Mouse (Mus musculus) hindbrain, embryonic 12.5 days (tissue): ENCODE measurements at regions not wholly inside any gene's neighbourhood (a gene's known extent, or its start where the extent isn't known, plus 50 kb on each side); places are given as distances from the start of the nearest gene placed in this dataset.
A peak's percentile ranks its signal among the peaks of the same experiment; 100 is the strongest.

ENCODE experiments used
- ATAC-seq: fragments of 200-750 bp; cut with Nextera tagmentation; 2 replicates; pipeline ENCODE4 v1.8.0; 2017; ENCODE audit warnings: moderate TSS enrichment; ENCODE audit not compliant: low FRiP score
- H3K27ac ChIP-seq: fragments of 300-500 bp; sonication (generic); 2 replicates; pipeline ENCODE4 v1.5.1; 2016; ENCODE audit warnings: mild to moderate bottlenecking
- H3K27me3 ChIP-seq: fragments of 300-500 bp; sonication (generic); 2 replicates; pipeline ENCODE4 v1.6.1; 2016; ENCODE audit warnings: mild to moderate bottlenecking
- H3K36me3 ChIP-seq: fragments of 300-500 bp; sonication (generic); 2 replicates; pipeline ENCODE4 v1.6.1; 2016; ENCODE audit warnings: mild to moderate bottlenecking
- H3K4me1 ChIP-seq: fragments of 300-500 bp; sonication (generic); 2 replicates; pipeline ENCODE4 v1.6.1; 2016
- H3K4me2 ChIP-seq: fragments of 300-500 bp; sonication (generic); replicated peaks from 2 replicates; pipeline ENCODE4 v1.6.1; 2016; ENCODE audit warnings: mild to moderate bottlenecking
- H3K4me3 ChIP-seq: fragments of 300-500 bp; sonication (generic); 2 replicates; pipeline ENCODE4 v1.5.1; 2016; ENCODE audit warnings: mild to moderate bottlenecking
- H3K9ac ChIP-seq: fragments of 300-500 bp; sonication (generic); 2 replicates; pipeline ENCODE4 v1.6.1; 2016; ENCODE audit warnings: mild to moderate bottlenecking, moderate library complexity
- H3K9me3 ChIP-seq: fragments of 300-500 bp; sonication (generic); replicated peaks from 2 replicates; pipeline ENCODE4 v1.6.1; 2016; ENCODE audit warnings: mild to moderate bottlenecking
- WGBS: fragments of 180-500 bp; shearing (Covaris S2); methylation state at CpG from one replicate; pipeline ENCODE4 v1.1.7; 2016; 5-methylcytosine and 5-hydroxymethylcytosine counted together

DNA sequence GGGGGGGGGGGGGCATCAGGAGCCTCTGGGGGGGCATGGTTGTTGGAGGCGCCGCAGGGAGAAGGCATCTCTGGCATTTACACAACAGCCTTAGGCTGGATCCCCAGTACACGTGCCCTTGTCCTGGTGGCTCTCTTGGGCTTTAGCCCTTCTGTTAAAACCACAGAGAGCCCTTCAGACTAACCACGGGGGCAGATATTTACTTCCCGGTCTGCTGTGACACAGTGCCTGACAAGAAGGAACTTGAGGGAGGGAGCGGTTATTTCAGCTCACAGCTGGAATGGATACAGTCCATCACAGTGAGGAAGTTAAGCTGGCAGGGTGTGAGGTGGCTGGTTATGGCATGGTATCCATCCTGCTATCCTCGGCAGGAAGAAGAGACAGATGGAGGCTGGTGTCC lies 71.0 kb upstream of the Gm11733 start:
- WGBS: 41% methylated on average over 7 of the region's 7 CpGs
- no peak for ATAC-seq
- H3K9ac ChIP-seq: no peak overlapping the region
- H3K9me3 ChIP-seq: no peaks in the 10 kb centered on the region
- H3K4me1 ChIP-seq: peaks cover 48% of the 10 kb centered on the region
- no peak overlapping the region for H3K4me3 ChIP-seq
- no peaks in the 10 kb centered on the region for H3K36me3 ChIP-seq
- H3K27me3 ChIP-seq: peaks cover 35% of the 10 kb centered on the region
- H3K27ac ChIP-seq: no peak overlapping the region
- H3K4me2 ChIP-seq: no peak overlapping the region

GRCm38 (mm10) chr11:117413942-117414705 lies 70.0 kb upstream of the Gm11733 start:
- 17% methylated on average over 11 of the region's 11 CpGs for WGBS
- no peak overlapping the region; the same call in 1 of the 2 replicates for H3K4me2 ChIP-seq

GRCm38 (mm10) chr11:117414871-117415323 lies 69.3 kb upstream of the Gm11733 start:
- peak; percentile 41; the same call in 1 of the 2 replicates for ATAC-seq
- no peak overlapping the region; the same call in 1 of the 2 replicates for H3K9ac ChIP-seq
- no peaks in the 10 kb centered on the region for H3K36me3 ChIP-seq
- no peaks in the 10 kb centered on the region for H3K9me3 ChIP-seq
- peaks cover 32% of the 10 kb centered on the region for H3K27me3 ChIP-seq
- peaks cover 41% of the 10 kb centered on the region for H3K4me1 ChIP-seq
- H3K4me2 ChIP-seq: peak overlapping the region; percentile 52
- under 1% methylated on average over 21 of the region's 21 CpGs for WGBS
- H3K27ac ChIP-seq: peak overlapping the region; percentile 49; the same call in 1 of the 2 replicates
- H3K4me3 ChIP-seq: peak overlapping the region; percentile 15; the same call in 1 of the 2 replicates

More at GRCm38 (mm10) chr11:117413942-117414705, 70.0 kb upstream of the Gm11733 start:
- Histone ChIP-seq H3K36me3 (no peaks in the 10 kb centered on the region), H3K27ac (no peak overlapping the region), H3K9ac (no peak overlapping the region), H3K4me3 (no peak overlapping the region), H3K4me1 (peaks cover 48% of the 10 kb centered on the region), H3K27me3 (peaks cover 30% of the 10 kb centered on the region), H3K9me3 (no peaks in the 10 kb centered on the region)
- ATAC-seq: no peak

DNA sequence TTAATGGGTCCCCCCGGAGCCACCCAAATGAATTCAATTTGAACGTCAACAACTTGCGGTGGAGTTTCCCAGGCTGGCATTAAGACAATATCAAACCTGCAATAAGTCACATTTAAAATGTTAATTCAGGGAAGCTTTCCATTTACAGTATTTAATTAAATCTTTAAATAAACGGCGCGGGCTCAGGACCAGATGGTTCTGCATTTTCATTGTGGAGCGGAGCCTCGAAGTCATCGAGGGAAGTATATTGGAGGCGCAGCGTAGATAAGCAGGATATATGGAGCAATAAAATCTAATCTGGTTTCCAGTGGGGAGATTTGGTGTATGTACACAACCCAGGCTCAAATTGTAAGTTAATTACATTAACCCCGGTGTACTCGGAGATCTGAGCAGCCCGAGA lies 68.7 kb upstream of the Gm11733 start:
- Histone ChIP-seq H3K9ac (no peak overlapping the region), H3K36me3 (no peaks in the 10 kb centered on the region), H3K9me3 (no peaks in the 10 kb centered on the region), H3K27ac (0 out of 2 replicates have a peak overlapping the region, but pooled peaks have one; percentile 49), H3K4me2 (peak overlapping the region; percentile 52), H3K27me3 (peaks cover 33% of the 10 kb centered on the region), H3K4me1 (peaks cover 35% of the 10 kb centered on the region), H3K4me3 (no peak overlapping the region; the same call in 1 of the 2 replicates)
- ATAC-seq: no peak
- 3% methylated on average over 14 of the region's 14 CpGs for WGBS

DNA sequence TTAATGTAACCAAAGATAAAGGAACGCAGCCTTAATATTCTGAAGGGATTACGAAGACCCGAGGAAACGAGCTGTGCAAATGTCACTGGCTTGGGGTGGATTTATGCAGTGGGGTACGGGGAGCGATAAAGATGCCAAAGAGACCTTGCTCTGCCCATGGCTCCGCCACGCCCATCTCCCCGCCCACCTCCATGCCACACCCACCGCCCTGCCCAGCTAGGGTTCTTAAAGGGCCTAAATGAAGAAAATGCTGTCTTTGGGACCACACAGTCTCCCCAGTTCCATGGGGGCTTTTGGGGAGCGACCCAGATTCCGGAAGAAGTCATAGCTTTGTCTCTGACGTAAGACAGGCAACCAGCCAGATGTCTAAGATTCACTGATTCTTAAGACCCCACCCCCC lies 68.2 kb upstream of the Gm11733 start:
- WGBS: 6% methylated on average over 13 of the region's 13 CpGs
- H3K9me3 ChIP-seq: no peaks in the 10 kb centered on the region
- 0 out of 2 replicates have a peak, but pooled peaks have one; percentile 26 for ATAC-seq
- H3K4me2 ChIP-seq: peak overlapping the region; percentile 52
- no peaks in the 10 kb centered on the region for H3K36me3 ChIP-seq
- H3K9ac ChIP-seq: no peak overlapping the region
- peaks cover 35% of the 10 kb centered on the region for H3K4me1 ChIP-seq
- peaks cover 33% of the 10 kb centered on the region for H3K27me3 ChIP-seq
- no peak overlapping the region for H3K4me3 ChIP-seq
- no peak overlapping the region for H3K27ac ChIP-seq

GRCm38 (mm10) chr11:117416984-117417670 lies 67.0 kb upstream of the Gm11733 start:
- Histone ChIP-seq H3K4me2 (no peak overlapping the region), H3K36me3 (no peaks in the 10 kb centered on the region), H3K4me1 (peaks cover 35% of the 10 kb centered on the region), H3K4me3 (no peak overlapping the region), H3K9ac (no peak overlapping the region), H3K27ac (no peak overlapping the region), H3K9me3 (no peaks in the 10 kb centered on the region), H3K27me3 (peaks cover 33% of the 10 kb centered on the region)
- WGBS: 57% methylated on average over 8 of the region's 8 CpGs
- ATAC-seq: no peak

DNA sequence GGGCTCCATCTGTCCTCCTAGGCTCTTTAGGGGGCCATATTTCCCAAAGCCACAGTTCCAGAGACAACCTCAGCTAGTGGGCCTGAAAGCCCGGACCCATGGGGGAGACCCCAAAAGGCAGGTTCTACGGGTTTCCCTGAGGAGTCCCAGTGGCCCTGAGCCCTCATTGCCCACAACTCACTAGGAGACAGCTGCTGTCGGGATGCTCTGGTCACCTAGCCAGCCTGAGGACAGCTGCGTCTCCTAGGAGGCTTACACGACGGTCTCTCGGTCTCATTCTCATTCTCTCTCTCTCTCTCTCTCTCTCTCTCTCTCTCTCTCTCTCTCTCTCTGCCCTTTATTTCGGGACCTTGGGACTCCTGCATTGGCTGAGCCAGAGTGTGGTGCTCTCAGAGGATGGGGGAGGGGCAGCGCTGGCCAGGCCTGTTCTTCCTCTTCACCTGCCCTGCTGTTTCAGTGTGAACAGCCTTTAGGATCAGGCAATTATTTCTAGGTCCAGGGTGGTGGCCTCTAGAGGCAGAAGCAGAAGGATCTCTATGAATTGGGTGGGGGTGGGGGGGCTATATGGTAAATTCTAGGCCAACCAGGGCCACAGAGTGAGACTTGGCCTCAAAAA lies 66.1 kb upstream of the Gm11733 start:
- WGBS: 37% methylated on average over 8 of the region's 9 CpGs
- Histone ChIP-seq H3K4me3 (no peak overlapping the region), H3K4me2 (no peak overlapping the region), H3K9ac (no peak overlapping the region), H3K36me3 (no peaks in the 10 kb centered on the region), H3K4me1 (peaks cover 33% of the 10 kb centered on the region), H3K27me3 (peaks cover 28% of the 10 kb centered on the region; the same call in 1 of the 2 replicates), H3K9me3 (no peaks in the 10 kb centered on the region), H3K27ac (no peak overlapping the region)
- no peak for ATAC-seq

- H3K27me3 ChIP-seq: peaks cover 21% of the 10 kb centered on the region; the same call in 1 of the 2 replicates
- H3K4me1 ChIP-seq: peaks cover 32% of the 10 kb centered on the region
- H3K9me3 ChIP-seq: no peaks in the 10 kb centered on the region
- no peaks in the 10 kb centered on the region for H3K36me3 ChIP-seq
- WGBS: 57% methylated on average over 3 of the region's 3 CpGs
- no peak overlapping the region for H3K4me2 ChIP-seq
- no peak overlapping the region for H3K4me3 ChIP-seq
- H3K27ac ChIP-seq: peak overlapping the region; percentile 49; the same call in 1 of the 2 replicates
- no peak overlapping the region for H3K9ac ChIP-seq
- no peak for ATAC-seq
These were observed 65.2 kb upstream of the Gm11733 start for GRCm38 (mm10) chr11:117418939-117419338.

DNA sequence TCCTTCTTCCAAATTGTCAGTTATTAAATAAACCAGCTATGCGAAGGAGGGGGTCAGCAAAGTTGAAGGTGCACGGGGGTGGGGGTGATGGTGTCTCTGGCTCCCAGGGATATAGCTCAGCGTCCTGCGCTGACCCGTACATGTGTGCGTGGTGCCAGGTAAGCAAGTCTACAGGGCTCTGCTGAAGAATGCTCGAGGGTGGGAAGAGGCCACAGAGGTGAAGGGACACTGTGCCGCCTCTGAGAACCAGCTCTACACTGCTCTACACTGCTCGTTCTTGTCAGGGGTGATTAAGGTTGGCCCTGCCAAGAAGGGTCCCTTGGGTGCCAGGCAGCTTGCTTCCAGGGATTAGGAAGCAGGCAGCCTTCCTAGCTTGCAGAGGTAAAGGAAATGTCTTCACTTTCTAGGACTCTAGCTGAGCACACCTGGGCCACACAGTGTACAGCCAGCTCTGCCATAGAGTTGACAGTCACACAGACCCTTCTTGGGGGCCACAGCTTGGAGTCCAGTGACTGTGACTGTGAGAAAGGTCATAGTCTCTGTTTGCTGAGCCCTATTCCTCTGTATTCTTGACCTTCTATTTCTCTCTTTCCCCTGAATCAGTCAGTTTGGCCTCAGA lies 64.7 kb upstream of the Gm11733 start:
- H3K9me3 ChIP-seq: no peaks in the 10 kb centered on the region
- WGBS: 76% methylated on average over 9 of the region's 9 CpGs
- no peak overlapping the region for H3K4me3 ChIP-seq
- no peak overlapping the region for H3K4me2 ChIP-seq
- H3K27ac ChIP-seq: no peak overlapping the region
- no peak for ATAC-seq
- peaks cover 32% of the 10 kb centered on the region for H3K4me1 ChIP-seq
- no peak overlapping the region for H3K9ac ChIP-seq
- no peaks in the 10 kb centered on the region for H3K36me3 ChIP-seq
- H3K27me3 ChIP-seq: peaks cover 16% of the 10 kb centered on the region; the same call in 1 of the 2 replicates

- ATAC-seq: no peak
- Histone ChIP-seq H3K4me1 (peaks cover 21% of the 10 kb centered on the region), H3K9ac (no peak overlapping the region), H3K4me3 (no peak overlapping the region), H3K27ac (no peak overlapping the region), H3K27me3 (peaks cover 11% of the 10 kb centered on the region; the same call in 1 of the 2 replicates), H3K36me3 (no peaks in the 10 kb centered on the region), H3K9me3 (no peaks in the 10 kb centered on the region), H3K4me2 (no peak overlapping the region)
- 86% methylated on average over 6 of the region's 6 CpGs for WGBS
These were observed 61.5 kb upstream of the Gm11733 start for GRCm38 (mm10) chr11:117422713-117423112.

- no peak for ATAC-seq
- Histone ChIP-seq H3K4me2 (no peak overlapping the region), H3K4me1 (peaks cover 19% of the 10 kb centered on the region), H3K9me3 (no peaks in the 10 kb centered on the region), H3K27me3 (peaks cover 11% of the 10 kb centered on the region; the same call in 1 of the 2 replicates), H3K4me3 (no peak overlapping the region), H3K36me3 (no peaks in the 10 kb centered on the region), H3K27ac (no peak overlapping the region), H3K9ac (no peak overlapping the region)
- 88% methylated on average over 2 of the region's 2 CpGs for WGBS
These were observed 60.7 kb upstream of the Gm11733 start for GRCm38 (mm10) chr11:117423422-117423821.

GRCm38 (mm10) chr11:117425466-117425865 lies 58.7 kb upstream of the Gm11733 start:
- Histone ChIP-seq H3K4me1 (peaks cover 27% of the 10 kb centered on the region), H3K27me3 (peaks cover 5% of the 10 kb centered on the region; the same call in 1 of the 2 replicates), H3K9ac (no peak overlapping the region), H3K27ac (no peak overlapping the region), H3K36me3 (no peaks in the 10 kb centered on the region), H3K4me2 (no peak overlapping the region), H3K4me3 (no peak overlapping the region), H3K9me3 (no peaks in the 10 kb centered on the region)
- no peak for ATAC-seq
- 63% methylated on average over 8 of the region's 9 CpGs for WGBS
